Mouse (Mus musculus) heart, embryonic 12.5 days (tissue): Measurements from ENCODE around the gene Rnps1. TPM values are rescaled to one million over a fixed set of nuclear protein-coding genes. Genes with fewer than 3 reads are reported as not detected.

Experiments
- ATAC-seq: fragments of 200-750 bp; cut with Nextera tagmentation; 2 replicates; pipeline ENCODE4 v1.8.0; 2017; ENCODE audit warnings: moderate TSS enrichment, moderate library complexity; ENCODE audit not compliant: insufficient number of reproducible peaks, low FRiP score
- H3K27ac ChIP-seq: fragments of 300-500 bp; sonication (generic); 2 replicates; pipeline ENCODE4 v1.5.1; 2016; ENCODE audit warnings: mild to moderate bottlenecking, moderate library complexity; ENCODE audit not compliant: poor library complexity, severe bottlenecking
- H3K27me3 ChIP-seq: fragments of 300-500 bp; sonication (generic); replicated peaks from 2 replicates; pipeline ENCODE4 v1.6.1; 2016; ENCODE audit warnings: mild to moderate bottlenecking, moderate library complexity
- H3K36me3 ChIP-seq: fragments of 300-500 bp; sonication (generic); 2 replicates; pipeline ENCODE4 v1.6.1; 2016; ENCODE audit warnings: mild to moderate bottlenecking, moderate library complexity
- H3K4me1 ChIP-seq: fragments of 300-500 bp; sonication (generic); replicated peaks from 2 replicates; pipeline ENCODE4 v1.6.1; 2016; ENCODE audit warnings: mild to moderate bottlenecking
- H3K4me2 ChIP-seq: fragments of 300-500 bp; sonication (generic); 2 replicates; pipeline ENCODE4 v1.6.1; 2016; ENCODE audit warnings: mild to moderate bottlenecking, moderate library complexity
- H3K4me3 ChIP-seq: fragments of 300-500 bp; sonication (generic); 2 replicates; pipeline ENCODE4 v1.5.1; 2016; ENCODE audit warnings: mild to moderate bottlenecking
- H3K9ac ChIP-seq: fragments of 300-500 bp; sonication (generic); 2 replicates; pipeline ENCODE4 v1.6.1; 2016; ENCODE audit warnings: mild to moderate bottlenecking, moderate library complexity
- H3K9me3 ChIP-seq: fragments of 300-500 bp; sonication (generic); replicated peaks from 2 replicates; pipeline ENCODE4 v1.6.1; 2016; ENCODE audit warnings: mild to moderate bottlenecking, moderate library complexity
- WGBS: fragments of 180-500 bp; shearing (Covaris S2); methylation state at CpG from one replicate; pipeline ENCODE4 v1.1.7; 2016; 5-methylcytosine and 5-hydroxymethylcytosine counted together
- polyA plus RNA-seq: library from polyadenylated mRNA; unstranded; fragments of >200 nt; fragmentation: Nextera tagmentation; extraction: Ambion mirVana; gene quantifications from 2 replicates; pipeline ENCODE4 v1.2.1, GENCODE M21; 2016

Rnps1 gene
- polyA plus RNA-seq, 1 experiment from 2014 or later: 247 TPM

GRCm38 (mm10) chr17:24429201-24429983 is 15.0 kb downstream of the Rnps1 start:
- H3K27ac ChIP-seq: peak overlapping the region; percentile 88
- 61% methylated on average over 14 of the region's 14 CpGs for WGBS
- ATAC-seq: no peak
- H3K27me3 ChIP-seq: no peaks in the 10 kb centered on the region
- H3K9ac ChIP-seq: peak overlapping the region; percentile 47
- H3K4me2 ChIP-seq: peak overlapping the region; percentile 42
- no peaks in the 10 kb centered on the region for H3K9me3 ChIP-seq
- H3K36me3 ChIP-seq: peaks cover 33% of the 10 kb centered on the region
- no peak overlapping the region; the same call in 1 of the 2 replicates for H3K4me3 ChIP-seq
- peaks cover 28% of the 10 kb centered on the region for H3K4me1 ChIP-seq

GRCm38 (mm10) chr17:24437016-24437415 is 22.7 kb downstream of the Rnps1 start:
- no peaks in the 10 kb centered on the region for H3K4me1 ChIP-seq
- H3K27ac ChIP-seq: no peak overlapping the region
- 81% methylated on average over 5 of the region's 5 CpGs for WGBS
- H3K9me3 ChIP-seq: no peaks in the 10 kb centered on the region
- no peak overlapping the region for H3K4me2 ChIP-seq
- no peak overlapping the region for H3K9ac ChIP-seq
- no peaks in the 10 kb centered on the region for H3K27me3 ChIP-seq
- no peak for ATAC-seq
- H3K36me3 ChIP-seq: peaks cover 93% of the 10 kb centered on the region
- H3K4me3 ChIP-seq: no peak overlapping the region

- Histone ChIP-seq H3K9ac (no peak overlapping the region), H3K4me2 (no peak overlapping the region), H3K4me1 (no peaks in the 10 kb centered on the region), H3K27ac (no peak overlapping the region), H3K27me3 (no peaks in the 10 kb centered on the region), H3K9me3 (no peaks in the 10 kb centered on the region), H3K4me3 (no peak overlapping the region), H3K36me3 (peaks cover 94% of the 10 kb centered on the region)
- ATAC-seq: no peak
- 89% methylated on average over 8 of the region's 8 CpGs for WGBS
Measured at GRCm38 (mm10) chr17:24440377-24440776, 26.0 kb downstream of the Rnps1 start.

GRCm38 (mm10) chr17:24441148-24441547 is 26.8 kb downstream of the Rnps1 start:
- H3K9ac ChIP-seq: no peak overlapping the region
- no peaks in the 10 kb centered on the region for H3K4me1 ChIP-seq
- H3K27me3 ChIP-seq: no peaks in the 10 kb centered on the region
- 57% methylated on average over 2 of the region's 2 CpGs for WGBS
- H3K36me3 ChIP-seq: peaks cover 94% of the 10 kb centered on the region
- no peaks in the 10 kb centered on the region for H3K9me3 ChIP-seq
- no peak overlapping the region for H3K4me3 ChIP-seq
- ATAC-seq: no peak
- H3K27ac ChIP-seq: no peak overlapping the region
- H3K4me2 ChIP-seq: no peak overlapping the region

- WGBS: 87% methylated on average over 14 of the region's 14 CpGs
- Histone ChIP-seq H3K4me3 (no peak overlapping the region), H3K9me3 (no peaks in the 10 kb centered on the region), H3K27ac (no peak overlapping the region), H3K27me3 (no peaks in the 10 kb centered on the region), H3K9ac (no peak overlapping the region), H3K36me3 (peaks cover 95% of the 10 kb centered on the region), H3K4me2 (no peak overlapping the region), H3K4me1 (no peaks in the 10 kb centered on the region)
- ATAC-seq: no peak
Measured at GRCm38 (mm10) chr17:24442107-24442506, 27.7 kb downstream of the Rnps1 start.

- Histone ChIP-seq H3K4me2 (no peak within 1 kb of the TSS), H3K36me3 (peaks cover 95% of the 10 kb centered on the region), H3K4me1 (no peaks in the 10 kb centered on the region), H3K27me3 (no peaks in the 10 kb centered on the region), H3K27ac (no peak within 1 kb of the TSS), H3K9me3 (no peaks in the 10 kb centered on the region), H3K9ac (no peak within 1 kb of the TSS), H3K4me3 (no peak within 1 kb of the TSS)
- ATAC-seq: no peak
- 84% methylated on average over 7 of the region's 7 CpGs for WGBS
Measured at GRCm38 (mm10) chr17:24442632-24443155, 28.3 kb downstream of the Rnps1 start, which contains the start of gene Dnase1l2. Gene Dnase1l2, minus strand, starts transcription at chr17:24443105.

- WGBS: 77% methylated on average over 4 of the region's 4 CpGs
- Histone ChIP-seq H3K4me3 (no peak overlapping the region), H3K4me2 (no peak overlapping the region), H3K4me1 (no peaks in the 10 kb centered on the region), H3K9me3 (no peaks in the 10 kb centered on the region), H3K36me3 (peaks cover 95% of the 10 kb centered on the region), H3K27ac (no peak overlapping the region), H3K27me3 (no peaks in the 10 kb centered on the region), H3K9ac (no peak overlapping the region)
- ATAC-seq: no peak
Measured at GRCm38 (mm10) chr17:24443409-24443808, 29.0 kb downstream of the Rnps1 start.

GRCm38 (mm10) chr17:24446590-24446989 is 32.2 kb downstream of the Rnps1 start:
- Histone ChIP-seq H3K4me2 (no peak overlapping the region), H3K4me3 (no peak overlapping the region), H3K4me1 (no peaks in the 10 kb centered on the region), H3K9me3 (no peaks in the 10 kb centered on the region), H3K36me3 (peaks cover 94% of the 10 kb centered on the region), H3K27ac (no peak overlapping the region), H3K27me3 (no peaks in the 10 kb centered on the region), H3K9ac (no peak overlapping the region)
- 92% methylated on average over 8 of the region's 8 CpGs for WGBS
- ATAC-seq: no peak

- H3K4me3 ChIP-seq: no peak overlapping the region
- peaks cover 9% of the 10 kb centered on the region for H3K4me1 ChIP-seq
- H3K27me3 ChIP-seq: no peaks in the 10 kb centered on the region
- H3K9me3 ChIP-seq: no peaks in the 10 kb centered on the region
- ATAC-seq: no peak
- H3K4me2 ChIP-seq: no peak overlapping the region
- no peak overlapping the region for H3K27ac ChIP-seq
- no peak overlapping the region for H3K9ac ChIP-seq
- peaks cover 71% of the 10 kb centered on the region for H3K36me3 ChIP-seq
- 95% methylated on average over 6 of the region's 6 CpGs for WGBS
Measured at GRCm38 (mm10) chr17:24449507-24449906, 35.1 kb downstream of the Rnps1 start.

- Histone ChIP-seq H3K27me3 (no peaks in the 10 kb centered on the region), H3K36me3 (peaks cover 54% of the 10 kb centered on the region), H3K27ac (no peak overlapping the region), H3K4me2 (no peak overlapping the region), H3K4me3 (no peak overlapping the region), H3K9ac (no peak overlapping the region), H3K9me3 (no peaks in the 10 kb centered on the region), H3K4me1 (peaks cover 13% of the 10 kb centered on the region)
- WGBS: 96% methylated on average over 6 of the region's 6 CpGs
- no peak for ATAC-seq
Measured at GRCm38 (mm10) chr17:24451220-24451619, 36.9 kb downstream of the Rnps1 start.

- Histone ChIP-seq H3K36me3 (peaks cover 32% of the 10 kb centered on the region), H3K27me3 (no peaks in the 10 kb centered on the region), H3K9ac (no peak overlapping the region), H3K4me3 (no peak overlapping the region; the same call in 1 of the 2 replicates), H3K4me1 (peaks cover 13% of the 10 kb centered on the region), H3K27ac (no peak overlapping the region), H3K9me3 (no peaks in the 10 kb centered on the region), H3K4me2 (no peak overlapping the region)
- WGBS: 75% methylated on average over 2 of the region's 2 CpGs
- ATAC-seq: no peak
Measured at GRCm38 (mm10) chr17:24453372-24453771, 39.0 kb downstream of the Rnps1 start.
